Mouse (Mus musculus): ENCODE results near the gene Rgcc. TPM values are rescaled to one million over a fixed set of nuclear protein-coding genes. Genes with fewer than 3 reads are reported as not detected.

The Rgcc gene
- total and polyA plus RNA-seq, 3 experiments: 66.4 to 124 (median 116) TPM

- H3K4me3 ChIP-seq: no peak overlapping the region
- intact Hi-C loops (cut with DNase I): no loop called here
- H3K4me1 ChIP-seq (ENCODE audit: control insufficient read depth, insufficient read depth, low read length): no peaks in the 10 kb centered on the region
- H3K9ac ChIP-seq (ENCODE audit: low read depth, low read length): no peak overlapping the region
- H3K36me3 ChIP-seq (ENCODE audit: control insufficient read depth, insufficient read depth, low read length): no peaks in the 10 kb centered on the region
- H3K79me2 ChIP-seq (replicated peaks; ENCODE audit: control insufficient read depth, insufficient read depth, low read length): no peaks in the 10 kb centered on the region
- WGBS: 85% methylated on average over 6 of the region's 6 CpGs
- no peaks in the 10 kb centered on the region for H3K27me3 ChIP-seq (ENCODE audit: control insufficient read depth, insufficient read depth, low read length)
- no peak for DNase-seq
- TF ChIP-seq EP300 (IDR thresholded peaks at IDR 0.05; ENCODE audit: insufficient read depth, low read depth, low read length): no peak
- no peak for TF ChIP-seq CTCF (IDR thresholded peaks at IDR 0.05)
- no peak for TF ChIP-seq POLR2A (IDR thresholded peaks at IDR 0.05; ENCODE audit: insufficient read depth, low read depth, low read length)
- no peak overlapping the region for H3K27ac ChIP-seq
Measured at GRCm38 (mm10) chr14:79241656-79242385, 59.6 kb downstream of the Rgcc start.

DNA sequence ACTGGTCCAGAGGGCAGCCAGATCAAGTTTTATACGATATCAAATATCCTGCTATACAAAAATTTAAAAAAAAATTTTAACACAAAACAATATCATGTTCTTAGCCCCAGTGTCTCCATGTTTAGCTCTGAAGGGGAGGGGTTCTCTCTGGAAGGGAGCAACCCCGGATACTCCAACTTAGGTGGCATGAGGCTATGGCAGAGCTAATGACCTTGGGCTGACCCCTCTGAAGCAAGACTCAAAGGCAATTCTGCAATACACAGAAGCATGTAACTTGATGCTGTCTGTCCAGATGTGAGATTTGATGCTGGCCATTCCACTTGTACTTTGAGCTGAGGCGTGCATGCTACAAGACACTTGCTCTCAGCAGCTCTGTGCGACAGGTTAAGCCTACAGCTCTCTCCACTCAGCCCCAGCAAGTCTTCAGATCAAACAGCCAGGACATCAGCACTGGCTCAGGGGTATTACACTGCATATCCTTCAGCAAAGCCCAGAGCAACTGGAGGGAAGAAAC, 60.3 kb downstream of the Rgcc start:
- no peaks in the 10 kb centered on the region for H3K79me2 ChIP-seq (replicated peaks; ENCODE audit: control insufficient read depth, insufficient read depth, low read length)
- TF ChIP-seq EP300 (IDR thresholded peaks at IDR 0.05; ENCODE audit: insufficient read depth, low read depth, low read length) (no peak), CTCF (IDR thresholded peaks at IDR 0.05) (no peak), POLR2A (IDR thresholded peaks at IDR 0.05; ENCODE audit: insufficient read depth, low read depth, low read length) (no peak)
- no peaks in the 10 kb centered on the region for H3K4me1 ChIP-seq (ENCODE audit: control insufficient read depth, insufficient read depth, low read length)
- intact Hi-C loops (cut with DNase I): no loop called here
- H3K9ac ChIP-seq (ENCODE audit: low read depth, low read length): no peak overlapping the region
- no peak overlapping the region for H3K27ac ChIP-seq
- no peak overlapping the region for H3K4me3 ChIP-seq
- no peaks in the 10 kb centered on the region for H3K36me3 ChIP-seq (ENCODE audit: control insufficient read depth, insufficient read depth, low read length)
- no peak for DNase-seq
- H3K27me3 ChIP-seq (ENCODE audit: control insufficient read depth, insufficient read depth, low read length): no peaks in the 10 kb centered on the region
- 89% methylated on average over 4 of the region's 4 CpGs for WGBS

- H3K27ac ChIP-seq: no peak overlapping the region
- no peak for DNase-seq
- no peaks in the 10 kb centered on the region for H3K79me2 ChIP-seq (replicated peaks; ENCODE audit: control insufficient read depth, insufficient read depth, low read length)
- no peak overlapping the region for H3K4me3 ChIP-seq
- no peak for TF ChIP-seq EP300 (IDR thresholded peaks at IDR 0.05; ENCODE audit: insufficient read depth, low read depth, low read length)
- no peak for TF ChIP-seq CTCF (IDR thresholded peaks at IDR 0.05)
- TF ChIP-seq POLR2A (IDR thresholded peaks at IDR 0.05; ENCODE audit: insufficient read depth, low read depth, low read length): no peak
- intact Hi-C loops (cut with DNase I): no loop called here
- 75% methylated on average over 12 of the region's 12 CpGs for WGBS
- no peaks in the 10 kb centered on the region for H3K27me3 ChIP-seq (ENCODE audit: control insufficient read depth, insufficient read depth, low read length)
- H3K36me3 ChIP-seq (ENCODE audit: control insufficient read depth, insufficient read depth, low read length): no peaks in the 10 kb centered on the region
- H3K4me1 ChIP-seq (ENCODE audit: control insufficient read depth, insufficient read depth, low read length): no peaks in the 10 kb centered on the region
- no peak overlapping the region for H3K9ac ChIP-seq (ENCODE audit: low read depth, low read length)
Measured at GRCm38 (mm10) chr14:79239402-79239801, 62.0 kb downstream of the Rgcc start.

Other genes starting within 250 kb of the Rgcc start
- not detected for gene Zfp957, start 54.3 kb downstream of the Rgcc start, total RNA-seq (2021)
- not detected in 2 replicates for gene Zfp957, start 54.3 kb downstream of the Rgcc start, polyA plus RNA-seq (2012; rRNA removed)
- gene Naa16, start 89.1 kb upstream of the Rgcc start, total RNA-seq (2021): 1 to 10 TPM; 7.9 to 9.7 TPM
- 1.8 and 3.5 TPM in 2 replicates for gene Naa16, start 89.1 kb upstream of the Rgcc start, polyA plus RNA-seq (2012; rRNA removed)
- gene Mtrf1, start 96.1 kb upstream of the Rgcc start, total RNA-seq (2021): 1 to 10 TPM; 7.3 to 7.9 TPM
- gene Mtrf1, start 96.1 kb upstream of the Rgcc start, polyA plus RNA-seq (2012; rRNA removed): 4.5 and 7.0 TPM in 2 replicates
- 1 to 10 TPM; 9.3 to 9.8 TPM for gene Kbtbd7, start 124.9 kb upstream of the Rgcc start, total RNA-seq (2021)
- 2.9 and 4.7 TPM in 2 replicates for gene Kbtbd7, start 124.9 kb upstream of the Rgcc start, polyA plus RNA-seq (2012; rRNA removed)
- gene Kbtbd6, start 150.2 kb upstream of the Rgcc start, total RNA-seq (2021): under 1 TPM; 0.10 to 0.14 TPM
- 0.08 and 0.20 TPM in 2 replicates for gene Kbtbd6, start 150.2 kb upstream of the Rgcc start, polyA plus RNA-seq (2012; rRNA removed)
- 10 to 100 TPM; 13.3 to 13.7 TPM for gene Elf1, start 179.5 kb upstream of the Rgcc start, total RNA-seq (2021)
- 6.6 and 11.3 TPM in 2 replicates for gene Elf1, start 179.5 kb upstream of the Rgcc start, polyA plus RNA-seq (2012; rRNA removed)
- 10 to 100 TPM; 22.0 to 22.7 TPM for gene Wbp4, start 179.9 kb upstream of the Rgcc start, total RNA-seq (2021)
- gene Wbp4, start 179.9 kb upstream of the Rgcc start, polyA plus RNA-seq (2012; rRNA removed): 3.7 and 7.0 TPM in 2 replicates

Measured in heart, adult 2 months (tissue).